Mouse (Mus musculus) adrenal gland, postnatal 0 days (tissue): ENCODE measurements around the gene Brd7. TPM values are rescaled to one million over a fixed set of nuclear protein-coding genes. Genes with fewer than 3 reads are reported as not detected.

Source experiments
- polyA plus RNA-seq: library from polyadenylated mRNA; unstranded; fragments of >200 nt; fragmentation: Nextera tagmentation; extraction: Ambion mirVana; gene quantifications from 2 replicates; pipeline ENCODE4 v1.2.1, GENCODE M21; 2015

Brd7 gene
- polyA plus RNA-seq = 49.3 and 68.4 TPM in 2 replicates

GRCm38 (mm10) chr8:88361708-88362428 is at the start of gene Brd7:
TSS of gene Brd7 (minus strand) at chr8:88362194.

Other genes starting within 250 kb of the Brd7 start
- gene Cnep1r1, start 243.4 kb downstream of the Brd7 start, polyA plus RNA-seq = 44.0 and 47.8 TPM in 2 replicates
- 16.6 and 24.1 TPM in 2 replicates for gene Heatr3, start 224.3 kb downstream of the Brd7 start, polyA plus RNA-seq
- gene Tent4b, start 163.0 kb downstream of the Brd7 start, polyA plus RNA-seq = 5.3 and 6.2 TPM in 2 replicates
- 4.9 and 5.2 TPM in 2 replicates for gene Adcy7, start 89.8 kb downstream of the Brd7 start, polyA plus RNA-seq
- 36.9 and 41.1 TPM in 2 replicates for gene Nkd1, start 159.2 kb upstream of the Brd7 start, polyA plus RNA-seq